Mouse (Mus musculus): ENCODE data around the gene Fam107a.

The Fam107a gene

DNA sequence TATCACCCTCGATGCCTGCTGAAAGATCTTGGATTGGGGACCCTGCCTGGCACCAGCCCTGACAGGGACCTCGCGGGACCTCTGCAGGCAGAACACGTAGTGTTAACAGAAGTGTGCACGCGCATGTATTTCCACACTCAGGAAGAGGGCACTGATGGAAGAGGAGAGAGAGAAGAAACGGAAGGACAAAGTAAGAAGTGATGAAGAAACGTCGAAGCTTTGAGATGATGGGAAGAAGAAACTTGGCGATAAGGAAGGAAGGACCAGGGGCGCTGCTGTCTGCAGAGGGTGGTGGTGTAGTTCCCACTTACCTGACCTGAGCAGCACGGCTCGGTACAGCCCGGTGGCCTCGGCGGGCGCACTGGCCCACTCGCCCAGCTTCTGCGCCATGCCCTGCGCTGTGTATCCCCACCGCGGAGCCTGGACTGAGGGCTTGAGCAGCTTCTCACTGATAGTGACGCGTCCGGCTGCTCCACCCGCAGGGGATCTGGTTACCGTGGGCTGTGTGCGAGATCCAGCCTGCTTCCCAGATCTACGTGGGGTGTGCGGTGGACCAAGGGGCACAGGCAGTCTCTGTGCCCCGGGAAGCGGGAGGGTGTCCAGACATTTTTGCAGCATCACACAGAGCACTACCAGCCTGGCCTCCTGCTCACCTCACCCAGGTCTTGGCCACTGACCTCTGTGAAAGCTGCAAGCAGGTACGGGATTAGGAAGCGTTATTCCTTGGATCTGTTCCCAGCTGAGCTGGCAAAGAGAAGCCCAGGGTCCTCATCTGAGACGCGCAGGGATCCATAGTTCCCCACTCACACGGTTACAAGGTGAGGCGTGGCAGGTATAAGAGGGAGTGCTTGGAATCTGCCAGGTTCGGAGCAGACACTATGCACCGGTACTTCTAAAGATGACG lies at the start of gene Fam107a:
Fam107a (minus strand) TSS at position 830 of the 904 bp plus-strand sequence.
- DNase-seq (ENCODE audit: low spot score in 2 of 2): no peak

DNA sequence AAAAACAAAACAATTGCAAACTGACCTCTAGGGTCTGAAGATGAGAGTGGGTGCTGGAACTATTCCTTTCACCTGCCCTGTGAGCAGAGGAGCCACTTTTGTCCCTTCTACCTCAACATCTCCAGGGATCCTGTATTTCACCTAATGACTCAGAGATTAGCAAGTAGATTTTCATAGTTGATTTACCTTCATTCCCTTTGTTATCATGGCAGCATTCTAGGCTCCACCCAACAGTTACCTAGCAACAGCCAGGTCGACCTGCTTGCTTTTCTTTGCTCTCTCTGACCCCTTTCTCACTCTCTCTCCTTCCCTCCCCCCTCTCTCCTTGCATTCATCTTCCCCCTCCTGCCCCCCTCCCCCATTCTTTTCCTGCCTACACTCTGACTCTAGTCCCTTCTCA lies 49.3 kb upstream of the Fam107a start:
- no peak for DNase-seq (ENCODE audit: low spot score in 2 of 2)

DNA sequence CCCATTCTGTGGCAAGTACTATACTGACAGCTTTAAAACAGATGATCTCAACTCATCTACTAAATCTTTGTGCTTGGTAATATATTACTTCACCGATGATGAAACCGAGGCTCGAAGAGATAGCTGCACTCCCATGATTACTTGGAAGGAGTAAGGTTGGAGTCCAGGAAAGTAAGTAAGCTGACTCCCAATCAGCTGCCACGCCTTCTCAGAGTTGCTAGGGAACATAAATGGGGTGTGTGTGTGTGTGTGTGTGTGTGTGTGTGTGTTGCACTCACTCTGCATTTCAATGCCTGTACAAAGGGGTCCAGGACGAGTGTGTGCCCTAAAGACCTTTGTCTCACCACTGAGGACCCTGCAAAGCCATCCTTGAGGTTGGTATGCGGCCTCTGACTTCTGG lies 48.0 kb upstream of the Fam107a start:
- DNase-seq (ENCODE audit: low spot score in 2 of 2): no peak

DNA sequence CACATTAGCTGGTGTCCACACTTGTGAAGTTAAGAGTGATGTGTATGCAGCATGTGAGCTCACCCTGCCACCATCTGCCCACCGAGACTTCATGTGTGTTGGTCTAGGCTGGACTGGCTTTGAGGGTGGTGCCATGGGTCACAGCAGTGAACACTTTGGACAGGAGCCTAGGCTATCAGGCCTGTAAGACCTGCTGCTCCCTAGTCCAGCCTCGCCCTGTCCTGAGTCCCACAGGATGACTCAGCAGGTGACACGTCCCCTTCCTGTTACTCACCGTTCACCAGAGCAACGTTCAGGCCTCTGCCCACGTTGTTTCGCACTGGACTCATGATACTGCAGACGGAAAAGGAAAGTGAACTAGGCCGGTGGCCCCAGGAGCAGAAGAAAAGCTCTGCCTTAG lies 39.0 kb upstream of the Fam107a start:
- no peak for DNase-seq (ENCODE audit: low spot score in 2 of 2)

DNA sequence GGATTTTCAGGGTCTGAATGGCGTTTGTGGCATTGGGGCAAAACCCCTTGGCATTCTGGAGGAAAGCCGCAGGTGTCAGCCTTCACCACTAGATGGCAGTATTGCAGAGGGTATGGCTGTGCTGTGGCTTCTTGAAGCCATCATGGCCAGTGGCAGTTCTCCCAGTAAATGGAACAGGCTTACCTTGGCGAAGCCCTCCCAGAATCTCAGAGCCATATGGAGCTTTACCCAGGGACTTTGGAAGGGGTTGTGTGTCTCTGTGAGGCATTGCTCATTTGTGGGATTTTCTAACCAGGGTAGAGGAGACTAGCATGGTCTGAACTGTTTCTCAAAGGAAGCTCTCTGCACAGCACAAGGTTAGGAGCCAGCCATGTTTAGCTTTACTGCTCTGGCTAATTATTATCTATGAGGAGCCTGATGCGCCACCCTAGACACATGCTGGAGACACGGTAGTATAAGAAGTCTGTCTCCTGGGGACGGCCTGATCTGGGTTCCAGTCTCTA lies 38.2 kb upstream of the Fam107a start:
- DNase-seq (ENCODE audit: low spot score in 2 of 2): peak; percentile 58 to 75

DNA sequence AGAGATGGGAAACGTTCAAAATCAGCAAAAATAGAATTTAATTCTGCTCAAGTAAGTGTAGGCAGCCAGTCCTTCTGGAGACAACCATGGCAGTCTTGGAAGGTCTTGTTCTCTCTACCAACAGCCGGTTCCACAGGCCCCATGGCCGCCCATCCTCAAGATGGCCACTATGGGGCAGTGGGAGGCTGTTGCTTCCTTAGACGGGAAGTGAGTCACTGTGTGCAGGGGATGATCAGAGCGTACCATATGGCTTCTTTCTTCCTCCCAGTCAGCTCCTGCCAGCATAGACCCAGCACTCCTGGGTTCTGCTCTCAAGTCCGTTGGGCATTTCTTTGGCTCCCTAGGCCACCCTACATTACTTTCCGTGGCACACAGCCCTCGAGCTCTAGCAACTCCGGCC lies 31.1 kb upstream of the Fam107a start:
- no peak for DNase-seq (ENCODE audit: low spot score in 2 of 2)

DNA sequence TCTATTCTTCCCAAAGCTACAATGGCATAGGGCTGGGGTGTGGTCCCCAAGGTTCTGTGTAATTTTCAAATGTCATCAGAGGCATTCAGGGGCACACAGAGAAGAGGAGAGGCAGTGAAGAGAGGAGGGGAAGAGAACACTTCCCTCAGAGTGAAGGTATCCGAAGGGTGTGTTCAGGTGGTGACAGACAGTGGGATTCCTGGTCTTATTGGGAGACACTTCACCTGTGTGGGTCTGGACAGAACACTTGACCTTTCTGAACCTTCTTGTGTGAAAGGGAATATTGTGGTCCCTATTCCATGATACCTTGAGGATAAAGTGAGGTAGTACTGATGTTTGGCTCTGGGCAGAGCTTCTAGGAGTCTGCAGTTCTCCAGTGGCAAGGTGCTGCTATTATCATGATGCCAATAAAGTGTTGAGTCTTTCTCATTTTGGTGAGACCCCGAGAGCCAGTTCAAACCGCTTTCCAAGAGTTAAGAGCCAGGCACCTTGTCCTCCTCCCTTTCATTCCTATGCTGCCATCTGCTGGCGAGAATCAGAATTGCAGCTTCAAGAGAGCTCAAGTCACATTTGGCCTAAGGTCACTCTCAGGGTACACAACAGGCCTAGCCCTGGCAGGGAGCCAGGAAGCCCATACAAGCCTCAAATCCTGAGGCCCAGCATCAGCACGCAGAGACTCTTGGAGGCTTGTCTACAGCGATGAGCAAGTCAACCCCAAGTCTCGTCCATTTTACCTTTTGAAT lies 28.6 kb upstream of the Fam107a start:
- DNase-seq (ENCODE audit: low spot score in 2 of 2): peak; percentile 67 to 80

DNA sequence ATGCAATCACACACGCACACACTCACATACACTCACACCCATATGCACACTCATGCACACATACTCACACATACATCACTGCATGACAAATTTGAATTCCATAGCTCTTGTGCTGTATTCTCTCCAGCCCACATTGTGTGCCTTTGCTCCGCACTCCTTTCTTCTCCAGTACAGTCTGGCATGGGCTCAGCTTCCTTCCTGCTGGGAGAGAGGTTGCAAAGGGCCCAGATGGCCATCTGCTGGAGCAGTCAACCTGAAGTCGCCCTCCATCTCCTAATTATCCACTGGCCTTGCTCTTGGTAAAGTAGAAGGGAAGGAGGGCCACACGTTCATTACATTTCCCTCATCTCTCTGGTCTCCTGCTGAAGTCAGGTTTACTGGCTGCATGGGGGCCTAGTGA lies 27.7 kb upstream of the Fam107a start:
- DNase-seq (ENCODE audit: low spot score in 2 of 2): no peak

DNA sequence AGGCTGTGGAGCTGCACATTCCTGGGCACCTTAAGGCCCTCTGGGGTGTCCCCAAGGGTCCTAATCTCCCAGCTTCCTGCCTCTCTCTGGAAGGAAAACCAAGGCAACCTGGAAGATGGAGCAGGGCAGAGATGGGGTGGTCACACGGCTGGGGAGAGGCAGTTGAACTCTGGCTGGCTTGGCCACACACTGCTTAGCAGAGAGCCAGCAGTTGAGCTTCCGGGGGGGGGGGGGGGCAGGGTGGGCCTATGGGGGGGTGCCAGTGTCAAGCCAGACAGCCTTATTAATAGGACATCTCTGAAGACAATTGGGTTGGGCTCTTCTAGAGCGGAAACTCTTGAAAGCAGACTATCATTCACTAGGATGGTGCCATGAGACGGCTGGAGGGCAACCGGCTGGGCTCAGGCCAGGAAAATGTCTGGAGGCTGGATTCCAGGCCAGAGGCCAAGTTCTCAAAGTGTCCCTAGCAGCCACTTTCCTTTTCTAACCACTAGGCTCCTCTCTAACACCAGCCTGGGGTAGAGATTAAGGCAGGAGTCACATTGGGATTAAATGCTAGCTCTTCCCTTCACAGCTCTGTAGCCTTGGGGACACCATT lies 24.8 kb upstream of the Fam107a start:
- no peak for DNase-seq (ENCODE audit: low spot score in 2 of 2)

DNA sequence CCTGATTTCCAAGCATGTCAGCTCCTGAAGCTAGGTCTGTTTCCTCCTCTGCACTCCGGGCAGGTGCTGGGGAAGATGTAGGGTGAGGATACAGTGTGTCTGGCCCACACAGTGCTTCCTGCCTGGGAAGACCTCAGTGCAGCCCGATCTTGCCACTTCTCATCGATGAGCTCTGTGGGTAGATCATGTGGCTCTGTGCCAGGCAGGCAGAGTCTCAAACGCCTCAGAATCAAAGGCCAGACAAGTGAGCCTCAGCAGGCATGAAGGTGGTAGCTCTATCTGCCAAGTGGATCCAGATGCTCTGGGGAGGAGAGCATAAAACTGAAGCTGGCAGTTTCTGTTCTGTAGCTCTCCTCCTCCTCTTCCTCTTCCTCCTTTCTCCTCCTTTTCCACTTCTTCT lies 22.4 kb upstream of the Fam107a start:
- no peak for DNase-seq (ENCODE audit: low spot score in 2 of 2)

DNA sequence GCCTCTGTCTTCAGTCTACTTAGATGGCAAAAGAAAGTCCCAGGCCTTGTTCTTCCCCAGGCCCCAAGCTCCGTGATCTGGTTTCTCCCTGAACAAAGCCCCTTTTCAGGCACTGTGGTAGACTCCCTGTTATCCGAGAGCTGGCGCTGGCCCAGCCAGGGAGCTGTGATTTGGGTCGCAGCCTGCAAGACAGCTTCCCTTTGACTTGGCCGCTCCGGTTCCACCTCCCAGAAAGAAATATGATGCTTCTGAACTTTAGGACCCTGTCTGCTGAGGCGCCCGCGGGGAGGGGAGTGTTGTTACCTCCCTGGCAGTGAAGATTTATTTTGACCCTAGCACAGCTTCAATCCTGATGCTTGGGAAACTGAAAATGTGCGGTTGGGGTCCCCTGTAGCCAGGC lies 18.1 kb upstream of the Fam107a start:
- DNase-seq (ENCODE audit: low spot score in 2 of 2): no peak

DNA sequence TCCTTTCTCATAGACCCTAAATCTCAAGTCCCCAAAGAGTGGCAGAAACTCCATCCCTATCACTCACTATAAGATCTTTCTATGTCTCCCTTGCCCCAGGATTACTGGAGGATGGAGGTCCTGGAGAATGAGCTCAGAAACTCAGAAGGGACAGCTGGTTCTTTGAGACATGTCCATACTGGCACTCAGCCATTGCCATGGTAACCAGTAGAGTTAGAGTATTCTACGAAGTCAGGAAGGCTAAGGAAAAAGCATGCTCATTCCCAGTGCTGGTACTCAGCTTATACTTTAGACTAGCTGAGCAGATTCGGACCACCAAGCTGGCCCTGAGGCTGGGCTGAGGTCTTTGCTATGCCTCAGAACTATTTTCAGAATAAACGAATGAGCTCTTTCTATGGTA lies 16.7 kb upstream of the Fam107a start:
- DNase-seq (ENCODE audit: low spot score in 2 of 2): no peak

DNA sequence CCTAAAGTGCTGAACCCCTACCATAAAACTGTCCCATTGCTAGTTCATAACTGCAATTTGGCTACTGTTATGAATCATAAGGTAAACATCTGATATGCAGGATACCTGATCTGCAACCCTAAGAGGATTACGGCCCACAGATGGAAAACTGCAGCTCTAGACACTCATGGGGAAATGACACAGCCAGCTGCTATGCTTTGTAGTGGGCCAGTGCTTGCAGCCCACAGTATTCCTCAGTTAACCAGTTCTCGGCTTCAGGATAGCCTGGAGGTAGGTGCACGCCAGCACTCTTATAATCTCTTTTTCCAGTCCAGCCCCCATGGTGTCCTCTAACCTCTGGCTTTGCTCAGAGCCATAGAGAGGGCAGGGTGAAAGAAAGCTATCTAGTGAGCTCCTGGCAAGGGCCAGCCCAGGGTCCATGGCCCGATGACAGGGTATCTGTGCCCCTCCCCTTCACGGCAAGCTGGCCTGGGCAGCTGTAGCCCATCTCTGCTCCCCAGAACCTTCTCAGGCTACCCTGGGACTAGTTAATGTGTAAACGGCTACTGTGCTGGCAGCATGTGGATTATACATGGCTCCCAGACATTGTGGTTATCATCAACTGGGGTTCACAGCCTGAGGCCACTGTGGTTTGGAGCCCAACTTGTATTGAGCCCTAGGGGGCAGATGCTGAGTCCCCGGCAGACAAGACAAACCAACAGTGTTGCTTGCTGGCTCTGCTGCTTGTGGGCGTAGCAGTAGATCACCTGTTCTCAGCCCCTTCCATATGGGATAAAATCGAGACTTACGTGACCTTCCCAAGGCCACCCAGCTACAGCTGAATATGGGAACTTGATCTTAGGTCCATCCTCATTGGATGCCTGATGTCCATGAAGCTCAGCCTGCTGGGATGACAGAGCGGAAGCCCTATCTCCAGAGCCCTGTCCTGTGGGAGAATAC lies 14.8 kb upstream of the Fam107a start:
- no peak for DNase-seq (ENCODE audit: low spot score in 2 of 2)

DNA sequence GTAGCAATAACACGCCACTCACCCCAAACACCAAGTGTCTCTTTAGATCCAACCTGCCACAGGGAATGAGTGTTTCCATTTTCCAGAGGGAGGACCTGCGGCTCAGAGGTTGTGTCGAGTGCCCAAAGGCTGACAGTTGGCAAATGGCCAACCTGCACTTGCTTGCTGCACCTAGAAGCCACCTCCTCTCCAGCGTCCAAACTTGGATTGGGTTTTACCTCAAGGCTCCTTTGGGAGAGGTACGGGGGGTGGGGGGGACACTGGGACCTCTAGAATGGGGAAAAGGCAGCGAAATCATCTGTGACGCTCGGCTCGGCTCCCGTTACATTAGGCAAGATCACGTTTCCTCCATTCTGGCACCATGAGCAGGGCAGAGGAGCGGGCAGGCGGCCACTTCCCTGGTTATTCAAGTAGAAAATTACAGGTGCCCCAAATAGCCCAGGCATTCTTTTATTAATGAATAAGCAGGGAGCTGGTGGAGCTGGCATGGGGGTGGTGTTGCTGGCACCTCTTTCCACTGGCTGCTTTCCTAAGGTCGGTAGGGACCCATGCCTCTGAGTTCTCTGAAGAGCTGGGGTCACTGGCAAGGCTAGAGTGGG lies 13.6 kb upstream of the Fam107a start:
- DNase-seq (ENCODE audit: low spot score in 2 of 2): no peak

DNA sequence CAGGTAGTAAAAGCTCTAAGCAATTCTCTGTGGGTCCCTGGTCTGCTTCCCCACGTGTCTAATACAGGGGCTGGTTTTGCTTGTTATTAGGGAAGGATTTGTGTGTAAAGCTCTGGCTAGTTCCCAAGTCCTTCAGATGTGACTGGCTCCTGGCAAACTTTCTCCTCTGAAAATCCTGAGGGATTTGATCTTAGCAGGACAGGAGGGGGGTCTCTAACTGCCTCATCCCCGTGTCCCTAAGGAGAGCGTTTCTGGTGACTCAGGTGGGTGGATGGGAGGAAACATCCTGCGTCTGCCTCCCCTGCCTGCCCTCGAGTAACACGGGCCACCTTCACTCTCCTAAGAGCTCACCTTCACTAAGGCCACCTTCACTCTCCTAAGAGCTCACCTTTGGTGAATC lies 12.6 kb upstream of the Fam107a start:
- DNase-seq (ENCODE audit: low spot score in 2 of 2): no peak

DNA sequence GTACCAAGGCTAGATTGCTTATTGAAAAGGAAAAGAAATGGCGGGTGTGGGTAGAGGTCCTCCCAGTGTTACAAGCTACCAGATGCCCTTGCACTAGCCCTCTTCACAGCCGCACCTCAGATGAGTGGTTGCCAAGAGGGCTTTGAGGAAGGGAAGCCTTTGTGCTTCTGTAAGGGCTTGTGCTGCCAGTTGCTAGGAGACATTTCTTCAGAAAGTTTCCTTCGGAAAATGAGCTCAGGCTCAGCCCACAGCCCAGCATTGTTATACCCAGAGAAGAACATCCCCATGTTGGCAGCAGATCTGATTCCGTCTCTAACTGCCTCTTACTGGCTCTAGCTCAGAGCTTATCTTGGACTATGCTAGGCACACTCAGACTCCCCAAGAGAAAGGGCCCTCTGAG lies 11.7 kb upstream of the Fam107a start:
- no peak for DNase-seq (ENCODE audit: low spot score in 2 of 2)

DNA sequence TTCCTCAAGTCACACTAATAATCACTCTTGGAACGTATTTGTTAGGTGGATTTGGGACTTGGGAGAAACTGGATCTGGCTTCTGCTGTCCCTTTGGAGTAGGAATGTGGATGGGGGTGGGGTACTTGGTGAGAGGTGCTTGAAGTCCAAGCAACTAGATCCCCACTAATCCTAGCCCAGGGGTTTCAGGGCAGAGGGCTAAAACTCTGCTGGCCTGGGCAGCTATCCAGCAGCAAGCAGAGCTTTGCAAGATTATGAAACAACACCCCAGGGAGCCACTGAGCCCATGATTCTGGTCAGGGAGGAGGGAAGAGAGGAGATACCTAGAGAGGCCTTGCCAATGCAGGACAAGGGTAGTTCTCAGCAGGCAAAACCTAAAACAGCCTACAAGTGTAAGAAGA lies 9.5 kb upstream of the Fam107a start:
- no peak for DNase-seq (ENCODE audit: low spot score in 2 of 2)

DNA sequence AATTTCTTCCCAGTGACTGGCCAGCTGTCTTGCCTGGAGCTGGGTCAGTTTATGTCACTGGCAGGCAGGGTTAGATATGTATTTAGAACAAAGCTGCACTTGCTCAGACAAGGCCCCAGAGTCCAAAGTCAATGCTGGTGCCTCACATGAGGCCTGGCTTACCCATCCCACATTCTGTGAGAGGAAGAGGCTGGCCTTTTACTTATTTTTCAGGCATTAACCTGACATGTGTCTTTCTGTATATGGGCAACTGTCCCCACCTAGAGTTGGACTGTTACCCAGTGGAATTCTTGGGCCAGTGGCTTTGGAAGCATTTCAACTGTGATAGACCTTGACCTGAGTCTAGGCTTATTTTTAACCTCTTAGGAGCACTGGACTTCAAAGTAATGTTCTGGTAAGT lies 9.1 kb upstream of the Fam107a start:
- DNase-seq (ENCODE audit: low spot score in 2 of 2): no peak

DNA sequence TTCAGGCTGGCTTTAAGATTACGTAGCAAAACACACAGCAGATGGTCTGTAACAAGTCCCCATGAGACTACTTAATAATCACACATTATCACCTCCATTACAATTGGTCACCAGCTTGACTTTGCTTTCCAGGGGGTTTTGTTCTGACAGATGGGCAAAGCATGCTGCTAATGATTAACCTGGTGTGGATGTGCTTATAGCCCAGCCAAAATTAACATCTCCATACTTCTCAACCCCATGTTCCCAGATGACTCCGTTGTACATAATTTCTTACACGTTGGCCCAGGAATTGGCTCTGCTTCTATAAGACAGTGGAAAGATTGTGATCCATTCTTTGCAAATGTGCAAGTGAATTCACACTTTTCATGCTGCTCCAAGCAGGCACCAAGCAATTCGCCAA lies 7.9 kb upstream of the Fam107a start:
- DNase-seq (ENCODE audit: low spot score in 2 of 2): no peak

DNA sequence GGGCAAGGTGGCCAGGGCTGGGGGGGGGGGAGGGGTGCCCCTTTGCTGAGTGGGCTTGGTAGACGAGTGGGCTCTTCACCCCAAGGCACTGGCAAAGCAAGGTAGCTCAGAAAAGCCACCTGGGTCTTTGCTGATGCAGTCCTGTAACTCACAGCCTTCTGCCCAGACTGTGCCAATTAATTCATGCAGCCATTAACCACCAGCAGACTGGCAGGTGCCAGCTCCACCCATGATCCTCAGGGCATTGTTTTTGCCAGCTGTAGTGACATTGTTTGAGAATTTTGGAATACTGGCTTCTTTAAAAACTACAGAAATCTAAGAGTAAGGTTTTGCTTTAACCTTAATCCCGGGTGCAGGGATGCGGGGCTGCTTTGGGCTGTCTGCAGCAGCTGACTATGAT lies 2.7 kb upstream of the Fam107a start:
- DNase-seq (ENCODE audit: low spot score in 2 of 2): no peak
